Comparison of ENCODE assay signal across 7 mouse cellular contexts in the genomic region with DNA sequence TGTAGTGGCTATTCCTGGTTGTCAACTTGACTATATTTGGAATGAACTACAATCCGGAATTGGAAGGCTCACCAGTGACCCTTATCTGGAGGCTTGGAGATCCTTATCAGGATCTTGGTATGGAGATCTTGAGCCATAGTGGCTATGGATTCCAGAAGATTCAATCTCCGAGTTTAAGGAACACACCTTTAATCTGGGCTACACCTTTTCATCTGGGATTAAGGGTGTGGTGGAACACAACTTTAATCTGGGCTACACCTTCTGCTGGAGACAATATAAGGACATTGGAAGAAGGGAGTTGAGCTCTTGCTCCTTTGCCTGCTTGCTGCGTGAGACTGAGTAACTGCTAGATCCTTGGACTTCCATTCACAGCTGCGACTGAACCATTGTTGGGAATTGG. TPM values are rescaled to one million over a fixed set of nuclear protein-coding genes. Genes with fewer than 3 reads are reported as not detected.
DNase-seq lines count a peak whose midpoint lies in the region; ATAC-seq and TF ChIP-seq lines count a peak whose summit lies in the region.
"Not testable (repeated sequence)": the region's sequence is repeated elsewhere in the genome, so short reads cannot be mapped to it uniquely, and the experiment has no call there.

A gene (plus strand): TSS at position 301 of the 400 bp plus-strand sequence.

- not testable (repeated sequence) for H3K27me3 ChIP-seq in forebrain, embryonic 14.5 days (replicated peaks; ENCODE audit: control insufficient read depth, insufficient read depth, low read length); neural tube, embryonic 11.5 days (ENCODE audit: control insufficient read depth, insufficient read depth, low read length)
- peaks cover 17% of the 10 kb centered on the region; the same call in 1 of the 2 replicates for H3K27me3 ChIP-seq in heart, embryonic 12.5 days (replicated peaks)

- not testable (repeated sequence) for ATAC-seq in forebrain, embryonic 14.5 days; heart, embryonic 12.5 days (ENCODE audit: insufficient number of reproducible peaks, low FRiP score); inflammation-experienced regulatory T-cells, adult 6 months; neural tube, embryonic 11.5 days (ENCODE audit: insufficient read depth, low FRiP score, low TSS enrichment)

- not testable (repeated sequence) for H3K9me3 ChIP-seq in forebrain, embryonic 14.5 days (replicated peaks; ENCODE audit: control insufficient read depth, low read length); heart, embryonic 12.5 days (replicated peaks); neural tube, embryonic 11.5 days (ENCODE audit: control insufficient read depth, low read length)

- H3K9ac ChIP-seq in forebrain, embryonic 14.5 days (ENCODE audit: low read length); heart, embryonic 12.5 days; neural tube, embryonic 11.5 days (ENCODE audit: low read length): not testable (repeated sequence)

- WGBS in forebrain, embryonic 14.5 days: 78% methylated on average over 2 of the region's 4 CpGs
- WGBS in heart, embryonic 12.5 days: 74% methylated on average over 4 of the region's 4 CpGs
- 75% methylated on average over 4 of the region's 4 CpGs for WGBS in lung, adult 2 months
- WGBS in neural tube, embryonic 11.5 days: 88% methylated on average over 3 of the region's 4 CpGs

- TF ChIP-seq CTCF in bone marrow macrophage, adult 2 months (IDR thresholded peaks at IDR 0.05; ENCODE audit: low read depth, low read length); lung, adult 2 months (IDR thresholded peaks at IDR 0.05; ENCODE audit: insufficient read depth, low read length): not testable (repeated sequence)

- DNase-seq in forebrain, embryonic 14.5 days (ENCODE audit: low spot score); left cerebral cortex, adult 8-10 months (ENCODE audit: low spot score in 2 of 2); lung, adult 2 months; neural tube, embryonic 11.5 days (ENCODE audit: low spot score): not testable (repeated sequence)

- H3K4me2 ChIP-seq in forebrain, embryonic 14.5 days (ENCODE audit: low read length): 0 out of 2 replicates have a peak within 1 kb of the TSS, but pooled peaks have one; percentile 72
- not testable (repeated sequence) for H3K4me2 ChIP-seq in heart, embryonic 12.5 days; neural tube, embryonic 11.5 days (ENCODE audit: low read depth)

- not testable (repeated sequence) for H3K27ac ChIP-seq in bone marrow macrophage, adult 2 months (ENCODE audit: insufficient read depth, low read depth, low read length); forebrain, embryonic 14.5 days (ENCODE audit: low read depth, low read length); heart, embryonic 12.5 days (ENCODE audit: poor library complexity, severe bottlenecking); neural tube, embryonic 11.5 days (ENCODE audit: low read depth, low read length)

- H3K36me3 ChIP-seq in forebrain, embryonic 14.5 days (ENCODE audit: control insufficient read depth, insufficient read depth, low read length): peaks cover 11% of the 10 kb centered on the region
- H3K36me3 ChIP-seq in heart, embryonic 12.5 days: peaks cover 14% of the 10 kb centered on the region
- H3K36me3 ChIP-seq in neural tube, embryonic 11.5 days (ENCODE audit: control insufficient read depth, insufficient read depth, low read length): not testable (repeated sequence)

- not testable (repeated sequence) for H3K4me1 ChIP-seq in bone marrow macrophage, adult 2 months (ENCODE audit: control insufficient read depth, insufficient read depth, low read length); heart, embryonic 12.5 days (replicated peaks); lung, adult 2 months (ENCODE audit: control insufficient read depth, insufficient read depth, low read length); neural tube, embryonic 11.5 days (ENCODE audit: control insufficient read depth, insufficient read depth, low read length)
- peaks cover 11% of the 10 kb centered on the region for H3K4me1 ChIP-seq in forebrain, embryonic 14.5 days (ENCODE audit: control insufficient read depth, insufficient read depth, low read length)

- not testable (repeated sequence) for TF ChIP-seq POLR2A in bone marrow macrophage, adult 2 months (IDR thresholded peaks at IDR 0.05; ENCODE audit: borderline replicate concordance, low read depth, low read length); lung, adult 2 months (IDR thresholded peaks at IDR 0.05; ENCODE audit: borderline replicate concordance, extremely low read depth, low read depth, low read length)

- not testable (repeated sequence) for H3K4me3 ChIP-seq in bone marrow macrophage, adult 2 months (ENCODE audit: insufficient read depth, low read length); forebrain, embryonic 14.5 days (ENCODE audit: low read depth, low read length); heart, embryonic 12.5 days; lung, adult 2 months (replicated peaks; ENCODE audit: extremely low read depth, low read depth, low read length); neural tube, embryonic 11.5 days (ENCODE audit: low read depth, low read length)

RNA-seq across cellular contexts. Expression of the gene that starts here (rescaled TPM):
- polyA plus RNA-seq in bone marrow macrophage, adult 2 months (2012; ENCODE audit: insufficient read depth, insufficient read length, missing spikeins): 105 and 113 TPM in 2 replicates
- polyA plus RNA-seq in forebrain, embryonic 14.5 days (2014; fragmentation: Nextera tagmentation; extraction: Ambion mirVana): 301 and 338 TPM in 2 replicates
- 221 and 222 TPM in 2 replicates for polyA plus RNA-seq in heart, embryonic 12.5 days (2016; fragmentation: Nextera tagmentation; extraction: Ambion mirVana)
- 100 to 1,000 TPM in 1 of 3 experiments, 10 to 100 TPM in 2; 83.3 to 136 (median 92.9) TPM for polyA plus RNA-seq in inflammation-experienced regulatory T-cells, adult 6 months (2017; shearing (Covaris generic))
- total RNA-seq in left cerebral cortex, adult 8-10 months (2022): 10 to 100 TPM; 41.8 to 48.9 (median 42.4) TPM
- polyA plus RNA-seq in lung, adult 2 months (2012; rRNA removed): 81.0 and 90.0 TPM in 2 replicates
- 350 and 368 TPM in 2 replicates for polyA plus RNA-seq in neural tube, embryonic 11.5 days (2014; fragmentation: Nextera tagmentation; extraction: Ambion mirVana)
